Mouse (Mus musculus): ENCODE results near the gene Batf.

- TF ChIP-seq CTCF (IDR thresholded peaks at IDR 0.05; ENCODE audit: control insufficient read depth, insufficient read depth, insufficient read length) (no peak), USF1 (IDR thresholded peaks at IDR 0.05; ENCODE audit: low read depth) (no peak)
These were observed 6.7 kb upstream of the Batf start for GRCm38 (mm10) chr12:85679808-85680207.

Measured in C2C12 (cell line).